Mouse (Mus musculus) heart, adult 9 months (tissue): Measurements from ENCODE around the gene Vwa2.

Experiments used
- DNase-seq, 2 experiments: peaks; one replicate each; pipeline ENCODE4 v3.0.0; 2022; ENCODE audit warnings: low spot score in 2 of 2

Vwa2 gene

GRCm38 (mm10) chr19:56947971-56948610, 74.0 kb downstream of the Vwa2 start:
- DNase-seq: no peak

- DNase-seq: no peak
Measured at GRCm38 (mm10) chr19:56949868-56950267, 75.8 kb downstream of the Vwa2 start.

DNA sequence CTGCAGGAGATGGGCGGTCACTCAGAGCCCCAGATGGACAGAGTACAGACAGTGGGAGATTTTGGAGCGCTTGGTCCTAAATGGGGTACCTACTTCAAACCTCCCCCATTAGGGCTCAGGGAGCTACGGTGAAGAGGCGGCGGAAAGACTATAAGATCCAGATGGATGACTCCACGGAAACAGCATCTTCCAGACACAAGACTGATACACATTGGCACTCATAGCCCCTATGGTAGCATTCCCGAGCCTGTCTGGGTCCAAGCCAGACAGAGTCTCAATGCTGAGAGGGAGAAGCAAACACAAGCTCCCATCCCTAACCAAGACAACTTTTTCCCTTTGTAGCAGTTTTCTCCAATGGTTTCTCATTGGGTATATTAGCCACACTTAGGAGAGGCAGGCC, 76.8 kb downstream of the Vwa2 start:
- no peak for DNase-seq

GRCm38 (mm10) chr19:56953856-56954255, 79.8 kb downstream of the Vwa2 start:
- no peak for DNase-seq

GRCm38 (mm10) chr19:56954857-56955256, 80.8 kb downstream of the Vwa2 start:
- no peak for DNase-seq

DNA sequence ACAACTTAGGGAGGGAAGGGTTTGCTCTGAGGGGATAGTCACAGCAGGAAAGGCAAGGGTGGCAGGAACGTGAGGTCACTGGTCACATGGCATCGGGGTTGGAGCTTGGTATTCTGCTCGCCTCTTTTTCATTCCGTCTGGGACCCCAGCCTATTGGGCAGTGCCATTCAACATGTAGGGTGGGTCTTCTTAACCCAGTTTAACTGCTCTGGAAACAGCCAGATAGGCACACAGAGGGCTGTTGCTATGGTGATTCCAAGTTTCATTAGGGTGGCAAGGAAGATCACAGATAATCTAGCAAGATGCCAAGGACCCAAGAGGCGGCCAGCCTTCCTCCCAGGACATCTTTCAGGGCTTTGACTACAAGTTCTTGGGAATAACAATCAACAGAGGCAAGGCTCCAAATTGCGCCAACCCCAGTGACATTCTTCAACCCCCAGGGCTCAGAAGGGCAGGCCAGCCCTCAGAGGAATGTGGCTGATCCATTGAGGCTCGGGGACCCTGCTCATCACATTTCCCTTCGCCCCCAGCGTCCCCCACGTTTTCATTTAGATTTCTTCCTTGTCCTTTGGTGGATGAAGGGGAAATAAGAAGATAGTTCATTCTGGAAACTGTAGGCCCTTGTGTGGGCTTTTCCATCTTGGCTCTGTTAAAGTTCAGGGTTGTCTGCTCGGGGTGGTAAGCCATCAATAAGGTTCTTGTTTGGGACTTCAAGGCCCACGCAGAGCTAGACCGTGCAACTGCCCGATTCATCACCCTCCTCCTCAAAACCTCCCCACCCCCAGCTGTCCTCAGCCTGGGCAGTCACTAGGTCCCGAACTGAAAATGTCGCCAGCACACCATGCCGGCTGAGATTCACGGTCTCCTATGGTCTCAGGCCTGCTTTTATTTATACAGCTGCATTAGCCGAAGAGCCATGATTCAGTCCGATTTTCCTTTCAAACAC, 81.8 kb downstream of the Vwa2 start:
- no peak for DNase-seq

DNA sequence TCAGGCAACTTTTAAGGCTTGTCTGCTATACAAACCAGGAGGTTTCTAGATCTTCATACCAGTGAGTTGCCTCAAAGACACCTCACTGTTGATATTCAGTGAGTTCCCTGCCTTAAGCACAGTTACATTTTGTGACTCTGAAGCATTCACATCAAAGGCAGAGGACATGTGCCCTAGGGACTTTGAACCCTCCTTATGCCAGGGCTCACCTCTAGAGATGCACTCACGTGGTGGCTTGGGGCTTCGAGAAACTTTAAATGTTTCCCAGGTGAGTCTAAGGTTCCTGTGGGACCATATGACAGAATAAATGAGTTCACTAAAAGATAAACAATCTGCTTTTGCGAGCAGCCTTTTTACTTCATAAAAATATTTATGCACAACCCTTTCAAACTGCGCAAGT, 84.0 kb downstream of the Vwa2 start:
- DNase-seq: no peak

- DNase-seq: no peak
Measured at GRCm38 (mm10) chr19:56958582-56959021, 84.6 kb downstream of the Vwa2 start.

DNA sequence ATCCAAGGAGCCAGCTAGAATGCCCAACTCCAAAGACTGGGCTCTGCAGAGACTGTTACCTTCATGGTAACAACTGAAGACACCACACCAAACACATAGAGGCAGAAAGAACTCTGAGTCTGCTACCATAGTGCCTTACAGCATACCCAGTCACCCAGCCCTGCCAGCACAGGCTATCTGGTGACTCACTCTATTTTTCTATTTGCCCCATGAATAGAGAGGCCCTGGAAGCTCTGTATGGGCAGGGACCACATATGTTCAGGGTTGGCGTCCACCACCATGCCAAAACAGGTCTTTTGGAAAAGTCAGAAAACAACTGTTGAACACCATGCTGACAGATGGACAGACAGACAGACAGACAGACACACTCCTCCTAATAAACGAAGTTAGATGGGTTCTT, 85.0 kb downstream of the Vwa2 start:
- no peak for DNase-seq

DNA sequence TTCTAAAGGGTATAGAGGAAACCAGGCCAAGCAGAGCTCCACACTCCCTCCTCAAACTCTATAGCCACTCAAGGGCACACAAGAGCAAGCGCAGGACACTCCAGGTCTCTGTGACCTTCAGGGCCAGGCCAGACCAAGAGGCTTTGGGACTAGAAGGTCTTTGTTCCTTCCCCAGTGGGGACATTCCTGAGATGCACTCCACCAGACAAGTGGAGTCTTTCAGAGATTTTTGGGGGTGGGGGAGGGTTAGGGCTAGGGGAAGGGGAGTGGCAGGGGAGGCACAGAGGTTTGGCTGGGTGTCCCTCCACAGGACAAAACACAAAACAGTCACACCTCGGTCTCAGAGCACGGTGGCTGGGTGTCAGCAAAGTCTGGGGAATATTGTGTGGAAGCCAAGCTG, 85.6 kb downstream of the Vwa2 start:
- no peak for DNase-seq
